Mouse (Mus musculus) adrenal gland, postnatal 36 days (tissue): Measurements from ENCODE around the gene Ranbp3. TPM values are rescaled to one million over a fixed set of nuclear protein-coding genes. Genes with fewer than 3 reads are reported as not detected.

ENCODE experiments used
- DNase-seq, 2 experiments: peaks; one replicate each; pipeline ENCODE4 v3.0.0; 2021; ENCODE audit warnings: mixed read lengths in 1 of 2
- total RNA-seq, 2 experiments: library from RNA; stranded (reverse); gene quantifications; 2 replicates each; pipeline ENCODE4 v1.2.3; 2021

The Ranbp3 gene
- total RNA-seq, 2 experiments from 2014 or later: 67.8 to 74.1 TPM

GRCm38 (mm10) chr17:56673647-56674416 is 738 bp downstream of the Ranbp3 start:
- DNase-seq: peak in 1 of 2 experiments; percentile 47

GRCm38 (mm10) chr17:56681791-56682190 is 8.7 kb downstream of the Ranbp3 start:
- DNase-seq: peak; percentile 32 to 64

- DNase-seq: no peak
Measured at GRCm38 (mm10) chr17:56682880-56683279, 9.8 kb downstream of the Ranbp3 start.

- DNase-seq: no peak
Measured at GRCm38 (mm10) chr17:56683546-56684140, 10.5 kb downstream of the Ranbp3 start.

GRCm38 (mm10) chr17:56684649-56685048 is 11.6 kb downstream of the Ranbp3 start:
- no peak for DNase-seq

- DNase-seq: no peak
Measured at GRCm38 (mm10) chr17:56686801-56687200, 13.7 kb downstream of the Ranbp3 start.

- no peak for DNase-seq
Measured at GRCm38 (mm10) chr17:56688045-56688444, 15.0 kb downstream of the Ranbp3 start.

- no peak for DNase-seq
Measured at GRCm38 (mm10) chr17:56688689-56689088, 15.6 kb downstream of the Ranbp3 start.

- no peak for DNase-seq
Measured at GRCm38 (mm10) chr17:56693395-56693794, 20.3 kb downstream of the Ranbp3 start.

- peak; percentile 82 to 87 for DNase-seq
Measured at GRCm38 (mm10) chr17:56693851-56694310, 20.8 kb downstream of the Ranbp3 start.

- peak in 1 of 2 experiments; percentile 30 for DNase-seq
Measured at GRCm38 (mm10) chr17:56700451-56700850, 27.4 kb downstream of the Ranbp3 start.

- DNase-seq: no peak
Measured at GRCm38 (mm10) chr17:56703038-56703437, 29.9 kb downstream of the Ranbp3 start.

GRCm38 (mm10) chr17:56706515-56706914 is 33.4 kb downstream of the Ranbp3 start:
- DNase-seq: no peak

GRCm38 (mm10) chr17:56708692-56709091 is 35.6 kb downstream of the Ranbp3 start:
- peak in 1 of 2 experiments; percentile 37 for DNase-seq

- DNase-seq: no peak
Measured at GRCm38 (mm10) chr17:56709708-56710107, 36.6 kb downstream of the Ranbp3 start.

GRCm38 (mm10) chr17:56715360-56715759 is 42.3 kb downstream of the Ranbp3 start:
- DNase-seq: no peak

- no peak for DNase-seq
Measured at GRCm38 (mm10) chr17:56715914-56716654, 43.0 kb downstream of the Ranbp3 start.

GRCm38 (mm10) chr17:56716655-56717362 is 43.7 kb downstream of the Ranbp3 start:
- peak; percentile 95 for DNase-seq

- DNase-seq: peak; percentile 94 to 96
Measured at GRCm38 (mm10) chr17:56717363-56718058, 44.4 kb downstream of the Ranbp3 start, which contains the start of the genes Ndufa11 and Vmac. Gene Ndufa11, plus strand, starts transcription at chr17:56717767. Gene Vmac, minus strand, starts transcription at chr17:56718022.

- peak; percentile 70 to 78 for DNase-seq
Measured at GRCm38 (mm10) chr17:56722441-56722840, 49.3 kb downstream of the Ranbp3 start.
